In genomic region chr2:152139191-152139987, GRCm38 (mm10) we compare ENCODE assay signal across 18 mouse cellular contexts. TPM values are rescaled to one million over a fixed set of nuclear protein-coding genes. Genes with fewer than 3 reads are reported as not detected.
DNase-seq lines count a peak whose midpoint lies in the region; ATAC-seq and TF ChIP-seq lines count a peak whose summit lies in the region.
"Had no signal": no experiment of that assay in that cellular context is flagged by ENCODE, and none has a peak within 500 bp of the region (broad histone marks: within the 10 kb centered on the region; RNA-seq: fewer than 3 reads in every experiment).

No protein-coding gene starts in this region.

- peak; percentile 9 for DNase-seq in heart, adult 11 months
- peak; percentile 45 to 58 for DNase-seq in right cerebral cortex, postnatal 10 days (ENCODE audit: low spot score in 2 of 2)
- no peak for DNase-seq in right cerebral cortex, postnatal 14 days
- peak; percentile 70 for DNase-seq in forebrain, postnatal 0 days
- DNase-seq in lung, postnatal 36 days, result no peak
- DNase-seq: lung, adult 18-20 months; thymus, adult 18-20 months had no signal

- 68% methylated on average over 10 of the region's 10 CpGs for WGBS in heart, embryonic 11.5 days (ENCODE audit: insufficient replicate concordance)
- WGBS in forebrain, postnatal 0 days, result 43% methylated on average over 10 of the region's 10 CpGs
- WGBS in heart, embryonic 12.5 days, result 67% methylated on average over 10 of the region's 10 CpGs

- no peak overlapping the region for H3K27ac ChIP-seq in heart, embryonic 11.5 days (ENCODE audit: low read depth, low read length)
- no peak overlapping the region for H3K27ac ChIP-seq in forebrain, postnatal 0 days (ENCODE audit: low read depth, low read length)
- no peak overlapping the region for H3K27ac ChIP-seq in heart, embryonic 12.5 days (ENCODE audit: poor library complexity, severe bottlenecking)
- H3K27ac ChIP-seq: left cerebral cortex, adult 2 months; limb, embryonic 15.5 days; neural tube, embryonic 12.5 days had no signal

- H3K4me3 ChIP-seq in heart, embryonic 11.5 days (ENCODE audit: low read depth, low read length), result no peak overlapping the region
- H3K4me3 ChIP-seq in forebrain, postnatal 0 days (ENCODE audit: low read depth, low read length), result no peak overlapping the region
- no peak overlapping the region for H3K4me3 ChIP-seq in heart, embryonic 12.5 days
- H3K4me3 ChIP-seq: left cerebral cortex, adult 2 months; limb, embryonic 15.5 days; neural tube, embryonic 12.5 days had no signal

- no peak overlapping the region for H3K4me2 ChIP-seq in heart, embryonic 11.5 days
- no peak overlapping the region for H3K4me2 ChIP-seq in forebrain, postnatal 0 days (ENCODE audit: low read depth)
- H3K4me2 ChIP-seq in heart, embryonic 12.5 days, result no peak overlapping the region
- H3K4me2 ChIP-seq: limb, embryonic 15.5 days; neural tube, embryonic 12.5 days had no signal

- no peak overlapping the region for H3K9ac ChIP-seq in heart, embryonic 11.5 days (ENCODE audit: low read depth, low read length)
- no peak overlapping the region for H3K9ac ChIP-seq in forebrain, postnatal 0 days
- H3K9ac ChIP-seq in heart, embryonic 12.5 days, result no peak overlapping the region
- H3K9ac ChIP-seq: limb, embryonic 15.5 days; neural tube, embryonic 12.5 days had no signal

- H3K4me1 ChIP-seq in heart, embryonic 11.5 days (ENCODE audit: control insufficient read depth, insufficient read depth, low read length), result peaks cover 15% of the 10 kb centered on the region
- H3K4me1 ChIP-seq in forebrain, postnatal 0 days (ENCODE audit: insufficient read depth), result 0 out of 2 replicates have a peak, but pooled peaks cover 3% of the 10 kb centered on the region
- H3K4me1 ChIP-seq in heart, embryonic 12.5 days (replicated peaks), result peaks cover 18% of the 10 kb centered on the region

- H3K9me3 ChIP-seq in heart, embryonic 11.5 days (replicated peaks; ENCODE audit: control insufficient read depth, low read length), result no peaks in the 10 kb centered on the region
- no peaks in the 10 kb centered on the region for H3K9me3 ChIP-seq in forebrain, postnatal 0 days (ENCODE audit: low read length)
- no peaks in the 10 kb centered on the region for H3K9me3 ChIP-seq in heart, embryonic 12.5 days (replicated peaks)
- H3K9me3 ChIP-seq: limb, embryonic 15.5 days; neural tube, embryonic 12.5 days had no signal

- TF ChIP-seq CTCF in forebrain, postnatal 0 days (IDR thresholded peaks at IDR 0.05; ENCODE audit: low read depth), result no peak

- peaks cover 34% of the 10 kb centered on the region for H3K27me3 ChIP-seq in heart, embryonic 11.5 days (ENCODE audit: control insufficient read depth, insufficient read depth, low read length)
- H3K27me3 ChIP-seq in forebrain, postnatal 0 days (ENCODE audit: insufficient read depth, low read length), result peaks cover 7% of the 10 kb centered on the region; the same call in 1 of the 2 replicates
- peaks cover 44% of the 10 kb centered on the region for H3K27me3 ChIP-seq in heart, embryonic 12.5 days (replicated peaks)

- no peaks in the 10 kb centered on the region for H3K36me3 ChIP-seq in heart, embryonic 11.5 days (ENCODE audit: control insufficient read depth, insufficient read depth, low read length)
- no peaks in the 10 kb centered on the region for H3K36me3 ChIP-seq in forebrain, postnatal 0 days (ENCODE audit: insufficient read depth)
- H3K36me3 ChIP-seq in heart, embryonic 12.5 days, result no peaks in the 10 kb centered on the region
- H3K36me3 ChIP-seq: limb, embryonic 15.5 days; neural tube, embryonic 12.5 days had no signal

- ATAC-seq in heart, embryonic 11.5 days (replicated peaks; ENCODE audit: insufficient number of reproducible peaks, low FRiP score, low TSS enrichment), result no peak
- peak; percentile 58 for ATAC-seq in forebrain, postnatal 0 days
- ATAC-seq in heart, embryonic 12.5 days (ENCODE audit: insufficient number of reproducible peaks, low FRiP score), result no peak
- ATAC-seq: inflammation-experienced regulatory T-cells, adult 6 months; midbrain, embryonic 16.5 days had no signal

RNA-seq across cellular contexts. Expression of gene Tcf15, which starts 4.0 kb away (rescaled TPM):
- 3.2 and 3.3 TPM in 2 replicates for polyA plus RNA-seq in heart, embryonic 11.5 days (2014; fragmentation: Nextera tagmentation; extraction: Ambion mirVana)
- total RNA-seq in forebrain, postnatal 0 days (2014; rRNA removed), result 1.6 TPM in 1 of 2 replicates, not detected in the other
- 0.69 and 1.1 TPM in 2 replicates for polyA plus RNA-seq in forebrain, postnatal 0 days (2015; fragmentation: Nextera tagmentation; extraction: Ambion mirVana)
- 4.1 and 4.7 TPM in 2 replicates for polyA plus RNA-seq in heart, embryonic 12.5 days (2016; fragmentation: Nextera tagmentation; extraction: Ambion mirVana)
- polyA plus RNA-seq: inflammation-experienced regulatory T-cells, adult 6 months had no signal

RNA-seq across cellular contexts. Expression of gene Srxn1, which starts 34.1 kb away (rescaled TPM):
- polyA plus RNA-seq in heart, embryonic 11.5 days (2014; fragmentation: Nextera tagmentation; extraction: Ambion mirVana), result 8.1 and 8.8 TPM in 2 replicates
- 18.4 and 27.3 TPM in 2 replicates for total RNA-seq in forebrain, postnatal 0 days (2014; rRNA removed)
- 11.9 and 16.4 TPM in 2 replicates for polyA plus RNA-seq in forebrain, postnatal 0 days (2015; fragmentation: Nextera tagmentation; extraction: Ambion mirVana)
- polyA plus RNA-seq in heart, embryonic 12.5 days (2016; fragmentation: Nextera tagmentation; extraction: Ambion mirVana), result 9.4 and 9.6 TPM in 2 replicates

RNA-seq across cellular contexts. Expression of gene Scrt2, which starts 58.1 kb away (rescaled TPM):
- polyA plus RNA-seq in heart, embryonic 11.5 days (2014; fragmentation: Nextera tagmentation; extraction: Ambion mirVana), result 0.06 and 0.11 TPM in 2 replicates
- 7.4 and 8.5 TPM in 2 replicates for total RNA-seq in forebrain, postnatal 0 days (2014; rRNA removed)
- 3.7 and 4.3 TPM in 2 replicates for polyA plus RNA-seq in forebrain, postnatal 0 days (2015; fragmentation: Nextera tagmentation; extraction: Ambion mirVana)
- 0.08 TPM in 1 of 2 replicates, not detected in the other for polyA plus RNA-seq in heart, embryonic 12.5 days (2016; fragmentation: Nextera tagmentation; extraction: Ambion mirVana)
- total RNA-seq: common myeloid progenitor, adult 5-6 weeks; gastrocnemius, postnatal 4 days had no signal
- polyA plus RNA-seq: heart, embryonic 16.5 days; inflammation-experienced regulatory T-cells, adult 6 months; kidney, embryonic 14.5 days; limb, embryonic 15.5 days had no signal

Comparison
In these comparisons a context has a peak if more than half of its experiments do, and no peak if none do; other contexts are left out.
1. DNase-seq: peak in heart, adult 11 months (single experiment), right cerebral cortex, postnatal 10 days (2 of 2) and forebrain, postnatal 0 days (single experiment); none in right cerebral cortex, postnatal 14 days (single experiment) and lung, postnatal 36 days (single experiment).